Mouse (Mus musculus): ENCODE measurements around the gene Dohh. TPM values are rescaled to one million over a fixed set of nuclear protein-coding genes. Genes with fewer than 3 reads are reported as not detected.

Gene Dohh
- polyA plus RNA-seq, 1 experiment from 2014 or later = 67.5 TPM

GRCm38 (mm10) chr10:81419111-81419928 lies 35.1 kb downstream of the Dohh start:
- Histone ChIP-seq H3K9ac (no peak overlapping the region), H3K4me3 (no peak overlapping the region), H3K36me3 (peaks cover 5% of the 10 kb centered on the region), H3K4me1 (peaks cover 49% of the 10 kb centered on the region), H3K27ac (no peak overlapping the region; the same call in 1 of the 2 replicates), H3K27me3 (peaks cover 25% of the 10 kb centered on the region), H3K4me2 (replicated peaks) (no peak overlapping the region), H3K9me3 (replicated peaks) (no peaks in the 10 kb centered on the region)
- WGBS = 89% methylated on average over 10 of the region's 10 CpGs
- ATAC-seq (ENCODE audit: low FRiP score) = no peak

- H3K4me1 ChIP-seq = peaks cover 50% of the 10 kb centered on the region
- WGBS = 86% methylated on average over 40 of the region's 40 CpGs
- ATAC-seq (ENCODE audit: low FRiP score) = no peak
- H3K4me3 ChIP-seq = no peak overlapping the region
- H3K9ac ChIP-seq = no peak overlapping the region
- peaks cover 34% of the 10 kb centered on the region for H3K27me3 ChIP-seq
- H3K27ac ChIP-seq = no peak overlapping the region
- H3K4me2 ChIP-seq (replicated peaks) = no peak overlapping the region
- no peaks in the 10 kb centered on the region for H3K9me3 ChIP-seq (replicated peaks)
- H3K36me3 ChIP-seq = peaks cover 5% of the 10 kb centered on the region
Observed at GRCm38 (mm10) chr10:81420191-81420767, 36.1 kb downstream of the Dohh start.

- Histone ChIP-seq H3K4me3 (no peak overlapping the region), H3K4me1 (peaks cover 52% of the 10 kb centered on the region), H3K27ac (no peak overlapping the region), H3K9ac (no peak overlapping the region), H3K4me2 (replicated peaks) (no peak overlapping the region), H3K9me3 (replicated peaks) (no peaks in the 10 kb centered on the region), H3K36me3 (peaks cover 5% of the 10 kb centered on the region), H3K27me3 (peaks cover 44% of the 10 kb centered on the region)
- 69% methylated on average over 4 of the region's 4 CpGs for WGBS
- no peak for ATAC-seq (ENCODE audit: low FRiP score)
Observed at GRCm38 (mm10) chr10:81421041-81421796, 37.0 kb downstream of the Dohh start.

- Histone ChIP-seq H3K9ac (no peak overlapping the region), H3K4me2 (replicated peaks) (no peak overlapping the region), H3K27me3 (peaks cover 49% of the 10 kb centered on the region), H3K36me3 (peaks cover 5% of the 10 kb centered on the region), H3K4me3 (no peak overlapping the region), H3K9me3 (replicated peaks) (no peaks in the 10 kb centered on the region), H3K4me1 (peaks cover 52% of the 10 kb centered on the region), H3K27ac (no peak overlapping the region)
- no peak for ATAC-seq (ENCODE audit: low FRiP score)
- 84% methylated on average over 5 of the region's 5 CpGs for WGBS
Observed at GRCm38 (mm10) chr10:81421797-81422100, 37.5 kb downstream of the Dohh start.

GRCm38 (mm10) chr10:81422191-81422590 lies 38.0 kb downstream of the Dohh start:
- no peak overlapping the region for H3K9ac ChIP-seq
- H3K4me3 ChIP-seq = no peak overlapping the region
- ATAC-seq (ENCODE audit: low FRiP score) = no peak
- 68% methylated on average over 6 of the region's 6 CpGs for whole genome bisulfite sequencing
- H3K9me3 ChIP-seq (replicated peaks) = no peaks in the 10 kb centered on the region
- peaks cover 52% of the 10 kb centered on the region for H3K4me1 ChIP-seq
- H3K4me2 ChIP-seq (replicated peaks) = no peak overlapping the region
- peaks cover 5% of the 10 kb centered on the region for H3K36me3 ChIP-seq
- no peak overlapping the region for H3K27ac ChIP-seq
- H3K27me3 ChIP-seq = peaks cover 54% of the 10 kb centered on the region

GRCm38 (mm10) chr10:81422661-81423217 lies 38.5 kb downstream of the Dohh start:
- Histone ChIP-seq H3K27ac (no peak overlapping the region), H3K4me2 (replicated peaks) (no peak overlapping the region), H3K4me1 (peaks cover 50% of the 10 kb centered on the region), H3K36me3 (peaks cover 5% of the 10 kb centered on the region), H3K27me3 (peaks cover 56% of the 10 kb centered on the region), H3K9ac (no peak overlapping the region), H3K9me3 (replicated peaks) (no peaks in the 10 kb centered on the region), H3K4me3 (no peak overlapping the region)
- no peak for ATAC-seq (ENCODE audit: low FRiP score)
- WGBS = 75% methylated on average over 3 of the region's 3 CpGs

GRCm38 (mm10) chr10:81423476-81424245 lies 39.4 kb downstream of the Dohh start:
- peaks cover 40% of the 10 kb centered on the region for H3K4me1 ChIP-seq
- ATAC-seq (ENCODE audit: low FRiP score) = no peak
- peaks cover 64% of the 10 kb centered on the region for H3K27me3 ChIP-seq
- H3K36me3 ChIP-seq = peaks cover 5% of the 10 kb centered on the region
- 0 out of 2 replicates have a peak overlapping the region, but pooled peaks have one; percentile 36 for H3K9ac ChIP-seq
- no peak overlapping the region for H3K27ac ChIP-seq
- no peak overlapping the region for H3K4me3 ChIP-seq
- peak overlapping the region; percentile 21; the same call in 1 of the 2 replicates for H3K4me2 ChIP-seq (replicated peaks)
- WGBS = 68% methylated on average over 4 of the region's 4 CpGs
- H3K9me3 ChIP-seq (replicated peaks) = no peaks in the 10 kb centered on the region

- Histone ChIP-seq H3K9ac (peak overlapping the region; percentile 36; the same call in 1 of the 2 replicates), H3K27ac (no peak overlapping the region), H3K4me3 (no peak overlapping the region), H3K4me2 (replicated peaks) (peak overlapping the region; percentile 21; the same call in 1 of the 2 replicates), H3K27me3 (peaks cover 68% of the 10 kb centered on the region), H3K9me3 (replicated peaks) (no peaks in the 10 kb centered on the region), H3K4me1 (peaks cover 39% of the 10 kb centered on the region), H3K36me3 (peaks cover 5% of the 10 kb centered on the region)
- 6% methylated on average over 21 of the region's 25 CpGs for WGBS
- no peak for ATAC-seq (ENCODE audit: low FRiP score)
Observed at GRCm38 (mm10) chr10:81424246-81425051, 40.2 kb downstream of the Dohh start.

GRCm38 (mm10) chr10:81425236-81425850 lies 41.1 kb downstream of the Dohh start:
- 0 out of 2 replicates have a peak overlapping the region, but pooled peaks have one; percentile 5 for H3K4me3 ChIP-seq
- WGBS = 27% methylated on average over 10 of the region's 10 CpGs
- H3K36me3 ChIP-seq = no peaks in the 10 kb centered on the region
- H3K9me3 ChIP-seq (replicated peaks) = no peaks in the 10 kb centered on the region
- no peak for ATAC-seq (ENCODE audit: low FRiP score)
- peak overlapping the region; percentile 21; the same call in 1 of the 2 replicates for H3K4me2 ChIP-seq (replicated peaks)
- H3K9ac ChIP-seq = peak overlapping the region; percentile 32; the same call in 1 of the 2 replicates
- peaks cover 68% of the 10 kb centered on the region for H3K27me3 ChIP-seq
- peaks cover 44% of the 10 kb centered on the region for H3K4me1 ChIP-seq
- H3K27ac ChIP-seq = no peak overlapping the region

- peaks cover 69% of the 10 kb centered on the region for H3K27me3 ChIP-seq
- no peaks in the 10 kb centered on the region for H3K9me3 ChIP-seq (replicated peaks)
- peak overlapping the region; percentile 67 for H3K4me2 ChIP-seq (replicated peaks)
- no peak for ATAC-seq (ENCODE audit: low FRiP score)
- no peak overlapping the region for H3K27ac ChIP-seq
- WGBS = 3% methylated on average over 20 of the region's 33 CpGs
- H3K36me3 ChIP-seq = no peaks in the 10 kb centered on the region
- H3K4me1 ChIP-seq = peaks cover 46% of the 10 kb centered on the region
- peak overlapping the region; percentile 38 for H3K4me3 ChIP-seq
- peak overlapping the region; percentile 63 for H3K9ac ChIP-seq
Observed at GRCm38 (mm10) chr10:81426081-81426671, 41.9 kb downstream of the Dohh start.

Measured in hindbrain, embryonic 12.5 days (tissue).